Mouse (Mus musculus) hindbrain, embryonic 13.5 days (tissue): ENCODE measurements around the gene Mapk14. TPM values are rescaled to one million over a fixed set of nuclear protein-coding genes. Genes with fewer than 3 reads are reported as not detected.

Source experiments
- ATAC-seq: fragments of 200-750 bp; cut with Nextera tagmentation; 2 replicates; pipeline ENCODE4 v1.8.0; 2017; ENCODE audit warnings: moderate TSS enrichment; ENCODE audit not compliant: low FRiP score
- H3K27ac ChIP-seq: fragments of 300-500 bp; sonication (generic); 2 replicates; pipeline ENCODE4 v1.5.1; 2015; ENCODE audit warnings: inconsistent platforms, mild to moderate bottlenecking, moderate library complexity
- H3K27me3 ChIP-seq: fragments of 300-500 bp; sonication (generic); 2 replicates; pipeline ENCODE4 v1.6.1; 2015; ENCODE audit warnings: mild to moderate bottlenecking, inconsistent platforms
- H3K36me3 ChIP-seq: fragments of 300-500 bp; sonication (generic); 2 replicates; pipeline ENCODE4 v1.6.1; 2015; ENCODE audit warnings: mild to moderate bottlenecking, inconsistent platforms
- H3K4me1 ChIP-seq: fragments of 300-500 bp; sonication (generic); replicated peaks from 2 replicates; pipeline ENCODE4 v1.6.1; 2015; ENCODE audit warnings: inconsistent platforms
- H3K4me2 ChIP-seq: fragments of 300-500 bp; sonication (generic); 2 replicates; pipeline ENCODE4 v1.6.1; 2015; ENCODE audit warnings: inconsistent platforms, mild to moderate bottlenecking, moderate library complexity
- H3K4me3 ChIP-seq: fragments of 300-500 bp; sonication (generic); 2 replicates; pipeline ENCODE4 v1.5.1; 2015; ENCODE audit warnings: mild to moderate bottlenecking, inconsistent platforms
- H3K9ac ChIP-seq: fragments of 300-500 bp; sonication (generic); 2 replicates; pipeline ENCODE4 v1.6.1; 2015; ENCODE audit warnings: mild to moderate bottlenecking, inconsistent platforms
- H3K9me3 ChIP-seq: fragments of 300-500 bp; sonication (generic); 2 replicates; pipeline ENCODE4 v1.6.1; 2016; ENCODE audit warnings: inconsistent platforms
- WGBS: fragments of 180-500 bp; shearing (Covaris S2); methylation state at CpG from one replicate; pipeline ENCODE4 v1.1.7; 2015; 5-methylcytosine and 5-hydroxymethylcytosine counted together
- polyA plus RNA-seq: library from polyadenylated mRNA; unstranded; fragments of >200 nt; fragmentation: Nextera tagmentation; extraction: Ambion mirVana; gene quantifications from 2 replicates; pipeline ENCODE4 v1.2.1, GENCODE M21; 2015

Mapk14 gene
- polyA plus RNA-seq, 1 experiment from 2014 or later = 25.3 TPM

GRCm38 (mm10) chr17:28779735-28780134 is 88.6 kb downstream of the Mapk14 start:
- ATAC-seq = no peak
- 85% methylated on average over 3 of the region's 3 CpGs for WGBS
- no peaks in the 10 kb centered on the region for H3K4me1 ChIP-seq
- H3K36me3 ChIP-seq = no peaks in the 10 kb centered on the region
- no peaks in the 10 kb centered on the region for H3K9me3 ChIP-seq
- H3K27me3 ChIP-seq = no peaks in the 10 kb centered on the region
- no peak overlapping the region for H3K4me2 ChIP-seq
- H3K27ac ChIP-seq = no peak overlapping the region
- no peak overlapping the region for H3K9ac ChIP-seq
- no peak overlapping the region for H3K4me3 ChIP-seq

- no peaks in the 10 kb centered on the region for H3K27me3 ChIP-seq
- no peak overlapping the region for H3K4me3 ChIP-seq
- WGBS = 78% methylated on average over 3 of the region's 3 CpGs
- H3K9me3 ChIP-seq = no peaks in the 10 kb centered on the region
- no peak for ATAC-seq
- H3K4me1 ChIP-seq = no peaks in the 10 kb centered on the region
- no peaks in the 10 kb centered on the region for H3K36me3 ChIP-seq
- no peak overlapping the region for H3K4me2 ChIP-seq
- no peak overlapping the region for H3K27ac ChIP-seq
- H3K9ac ChIP-seq = no peak overlapping the region
Observed at GRCm38 (mm10) chr17:28780836-28781235, 89.7 kb downstream of the Mapk14 start.

- H3K9me3 ChIP-seq = no peaks in the 10 kb centered on the region
- H3K36me3 ChIP-seq = no peaks in the 10 kb centered on the region
- H3K9ac ChIP-seq = no peak overlapping the region
- 52% methylated on average over 9 of the region's 9 CpGs for WGBS
- no peaks in the 10 kb centered on the region for H3K27me3 ChIP-seq
- ATAC-seq = no peak
- H3K4me2 ChIP-seq = no peak overlapping the region
- no peaks in the 10 kb centered on the region for H3K4me1 ChIP-seq
- H3K4me3 ChIP-seq = no peak overlapping the region
- no peak overlapping the region for H3K27ac ChIP-seq
Observed at GRCm38 (mm10) chr17:28781290-28782045, 90.3 kb downstream of the Mapk14 start.

- no peaks in the 10 kb centered on the region for H3K4me1 ChIP-seq
- no peak overlapping the region for H3K27ac ChIP-seq
- no peak overlapping the region for H3K4me3 ChIP-seq
- no peaks in the 10 kb centered on the region for H3K27me3 ChIP-seq
- no peak overlapping the region for H3K4me2 ChIP-seq
- no peak for ATAC-seq
- H3K9me3 ChIP-seq = no peaks in the 10 kb centered on the region
- WGBS = 89% methylated on average over 3 of the region's 3 CpGs
- no peaks in the 10 kb centered on the region for H3K36me3 ChIP-seq
- H3K9ac ChIP-seq = no peak overlapping the region
Observed at GRCm38 (mm10) chr17:28785036-28785435, 93.9 kb downstream of the Mapk14 start.

GRCm38 (mm10) chr17:28787507-28787906 is 96.4 kb downstream of the Mapk14 start:
- Histone ChIP-seq H3K4me3 (no peak overlapping the region), H3K4me2 (no peak overlapping the region), H3K9ac (no peak overlapping the region), H3K27me3 (no peaks in the 10 kb centered on the region), H3K4me1 (no peaks in the 10 kb centered on the region), H3K27ac (no peak overlapping the region), H3K9me3 (no peaks in the 10 kb centered on the region), H3K36me3 (no peaks in the 10 kb centered on the region)
- 94% methylated on average over 12 of the region's 12 CpGs for WGBS
- ATAC-seq = no peak

GRCm38 (mm10) chr17:28797031-28797430 is 105.9 kb downstream of the Mapk14 start:
- no peak overlapping the region for H3K4me3 ChIP-seq
- no peak overlapping the region for H3K27ac ChIP-seq
- 88% methylated on average over 4 of the region's 4 CpGs for WGBS
- no peak overlapping the region for H3K9ac ChIP-seq
- H3K4me1 ChIP-seq = peaks cover 17% of the 10 kb centered on the region
- H3K36me3 ChIP-seq = no peaks in the 10 kb centered on the region
- no peaks in the 10 kb centered on the region for H3K27me3 ChIP-seq
- ATAC-seq = no peak
- H3K9me3 ChIP-seq = no peaks in the 10 kb centered on the region
- no peak overlapping the region for H3K4me2 ChIP-seq

Other genes with a start within 250 kb of the Mapk14 start
- gene Fkbp5, start 173.8 kb upstream of the Mapk14 start, polyA plus RNA-seq = 24.8 and 27.2 TPM in 2 replicates
- not detected in 2 replicates for gene Armc12, start 160.5 kb upstream of the Mapk14 start, polyA plus RNA-seq
- gene Clpsl2, start 141.9 kb upstream of the Mapk14 start, polyA plus RNA-seq = not detected in 2 replicates
- 0.58 TPM in 1 of 2 replicates, not detected in the other for gene Clps, start 130.6 kb upstream of the Mapk14 start, polyA plus RNA-seq
- gene Lhfpl5, start 115.7 kb upstream of the Mapk14 start, polyA plus RNA-seq = 6.4 and 7.2 TPM in 2 replicates
- 105 and 107 TPM in 2 replicates for gene Srpk1, start 68.6 kb upstream of the Mapk14 start, polyA plus RNA-seq
- 1.00 and 1.1 TPM in 2 replicates for gene Slc26a8, start 1.1 kb upstream of the Mapk14 start, polyA plus RNA-seq
- 2.2 and 3.3 TPM in 2 replicates for gene AC170998.1, start 34.8 kb downstream of the Mapk14 start, polyA plus RNA-seq
- gene Mapk13, start 78.0 kb downstream of the Mapk14 start, polyA plus RNA-seq = 0.93 and 1.2 TPM in 2 replicates
- 7.6 and 9.7 TPM in 2 replicates for gene Brpf3, start 109.8 kb downstream of the Mapk14 start, polyA plus RNA-seq
- gene Pnpla1, start 167.1 kb downstream of the Mapk14 start, polyA plus RNA-seq = 0.08 TPM in 1 of 2 replicates, not detected in the other
- 0.31 and 0.57 TPM in 2 replicates for gene 4930539E08Rik, start 224.0 kb downstream of the Mapk14 start, polyA plus RNA-seq